Mouse (Mus musculus): Measurements from ENCODE around the gene Hemgn. TPM values are rescaled to one million over a fixed set of nuclear protein-coding genes. Genes with fewer than 3 reads are reported as not detected.

Hemgn gene
- polyA plus RNA-seq, 2 experiments: 0.45 to 0.60 TPM

DNA sequence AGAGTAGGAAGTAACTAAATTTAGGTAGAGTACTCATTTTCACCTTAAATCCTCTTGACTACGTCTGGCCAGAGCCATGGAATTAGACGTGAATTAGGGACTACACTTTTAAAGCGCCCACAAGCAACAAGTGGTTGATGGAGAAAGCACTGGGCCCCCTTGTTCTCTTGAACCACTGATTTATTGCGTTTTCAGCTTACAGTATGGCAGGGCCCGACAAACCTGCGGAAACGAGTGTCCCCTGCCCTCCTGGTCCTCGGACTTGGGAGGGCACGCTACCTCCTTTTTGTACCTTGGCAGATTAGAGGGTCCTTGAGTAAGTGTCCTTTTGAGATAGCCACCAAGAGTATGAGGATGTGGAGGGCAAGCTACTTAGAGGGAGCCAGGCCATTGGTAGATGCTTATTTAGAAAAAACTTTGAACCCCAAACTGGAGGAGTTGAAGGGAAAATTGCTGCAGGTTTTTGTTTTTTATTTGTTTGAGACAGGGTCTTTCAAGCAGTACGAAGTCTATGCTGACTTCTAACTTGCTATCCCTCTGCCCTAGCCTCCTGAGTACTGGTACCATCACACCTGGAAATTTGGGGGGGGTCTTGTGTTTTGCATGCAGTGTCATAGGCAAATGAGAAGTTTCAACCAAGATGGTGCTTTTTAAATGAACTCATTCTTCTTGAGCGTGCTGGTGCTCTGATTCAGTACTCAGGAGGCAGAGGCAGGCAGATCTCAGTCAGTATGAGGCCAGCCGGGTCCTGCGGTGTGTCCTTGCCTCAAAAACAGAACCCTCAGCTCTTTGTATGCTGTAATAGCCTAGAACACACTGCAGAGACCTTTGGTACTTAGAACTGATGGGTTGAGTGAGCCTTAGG is 39.8 kb upstream of the Hemgn start:
- H3K27ac ChIP-seq (replicated peaks; ENCODE audit: low read depth, low read length): peak overlapping the region; percentile 100
- peaks cover 17% of the 10 kb centered on the region for H3K4me1 ChIP-seq (ENCODE audit: control insufficient read depth, insufficient read depth, low read length)
- peak overlapping the region; percentile 89 for H3K4me3 ChIP-seq (replicated peaks; ENCODE audit: low read length)
- no peaks in the 10 kb centered on the region for H3K27me3 ChIP-seq (ENCODE audit: control insufficient read depth, insufficient read depth, low read length)
- ATAC-seq (ENCODE audit: low FRiP score, low read depth) (no peak), DNase-seq (ENCODE audit: low spot score) (no peak)
- TF ChIP-seq POLR2A (IDR thresholded peaks at IDR 0.05; ENCODE audit: borderline replicate concordance, extremely low read depth, insufficient read depth, insufficient read length): no peak
- peak overlapping the region; percentile 77 for H3K4me2 ChIP-seq (replicated peaks; ENCODE audit: low read depth, low read length, severe bottlenecking)
- H3K9ac ChIP-seq (ENCODE audit: low read depth, low read length, severe bottlenecking): peak overlapping the region; percentile 99
- no peaks in the 10 kb centered on the region; the same call in 1 of the 2 replicates for H3K36me3 ChIP-seq (ENCODE audit: control insufficient read depth, insufficient read depth, low read length)
- H3K9me3 ChIP-seq (ENCODE audit: control insufficient read depth, low read length): no peaks in the 10 kb centered on the region
- WGBS: 30% methylated on average over 13 of the region's 13 CpGs

DNA sequence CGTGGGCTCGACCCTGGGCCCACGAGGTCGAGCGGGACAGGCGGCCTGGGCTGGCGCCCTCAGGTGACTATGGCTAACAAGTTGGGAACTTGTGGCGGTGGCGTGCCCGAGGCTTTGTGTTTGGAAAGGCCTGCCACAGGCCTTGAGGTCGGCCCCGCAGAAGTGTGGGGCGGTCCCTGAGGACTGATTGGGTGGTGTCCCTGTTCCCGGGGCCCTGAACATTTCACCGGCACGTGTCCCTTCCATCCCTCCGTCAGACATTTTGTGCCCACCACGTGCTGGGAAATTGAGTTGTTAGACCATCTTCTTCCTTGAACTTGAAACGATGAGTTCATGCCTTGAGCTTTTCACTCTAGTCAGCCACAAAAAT is 39.2 kb upstream of the Hemgn start:
- ATAC-seq (ENCODE audit: low FRiP score, low read depth): no peak

DNA sequence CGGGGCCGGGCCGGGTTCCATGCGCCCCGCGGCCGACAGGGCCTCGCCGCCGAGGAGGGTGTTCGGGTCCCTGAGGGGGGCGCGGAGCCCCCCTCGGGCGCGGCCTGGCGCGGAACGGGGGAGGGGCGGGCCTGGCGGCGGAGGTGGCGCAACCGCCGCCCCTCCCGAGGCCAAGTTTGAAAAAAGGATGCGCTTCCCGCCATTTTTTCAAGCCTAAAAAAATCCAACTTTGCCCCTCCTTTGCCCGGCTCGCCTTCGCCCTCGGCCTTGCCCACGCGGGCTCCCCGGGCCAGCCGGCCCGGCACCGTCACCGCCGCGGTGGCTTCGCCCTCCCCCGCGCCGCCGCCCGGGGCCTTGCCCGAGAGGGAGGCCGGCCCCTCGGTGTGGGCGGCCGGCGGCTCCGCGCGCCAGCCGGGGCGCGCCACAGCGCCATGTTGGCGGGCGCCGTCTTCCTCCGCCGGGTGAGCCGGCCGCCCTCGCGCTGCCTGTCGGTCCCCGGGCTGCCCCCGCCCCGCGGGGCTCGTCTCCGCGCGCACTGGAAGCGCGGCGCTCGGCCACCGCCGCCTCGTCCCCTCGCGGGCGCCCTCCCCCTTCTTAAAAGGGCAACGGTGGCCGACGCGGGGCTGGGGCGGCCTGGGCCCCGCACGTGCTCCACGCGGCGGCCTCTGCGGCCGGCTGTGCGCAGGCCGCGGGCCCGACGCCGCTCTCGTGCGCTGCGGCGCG is 38.6 kb upstream of the Hemgn start:
- H3K36me3 ChIP-seq (ENCODE audit: control insufficient read depth, insufficient read depth, low read length): no peaks in the 10 kb centered on the region; the same call in 1 of the 2 replicates
- peaks cover 17% of the 10 kb centered on the region for H3K4me1 ChIP-seq (ENCODE audit: control insufficient read depth, insufficient read depth, low read length)
- TF ChIP-seq POLR2A (IDR thresholded peaks at IDR 0.05; ENCODE audit: borderline replicate concordance, extremely low read depth, insufficient read depth, insufficient read length): no peak
- H3K9me3 ChIP-seq (ENCODE audit: control insufficient read depth, low read length): no peaks in the 10 kb centered on the region
- 1% methylated on average over 37 of the region's 111 CpGs for WGBS
- DNase-seq (ENCODE audit: low spot score) (peak; percentile 61), ATAC-seq (ENCODE audit: low FRiP score, low read depth) (peak; percentile 10)
- peak overlapping the region; percentile 89 for H3K4me3 ChIP-seq (replicated peaks; ENCODE audit: low read length)
- peak overlapping the region; percentile 77 for H3K4me2 ChIP-seq (replicated peaks; ENCODE audit: low read depth, low read length, severe bottlenecking)
- H3K27me3 ChIP-seq (ENCODE audit: control insufficient read depth, insufficient read depth, low read length): no peaks in the 10 kb centered on the region
- peak overlapping the region; percentile 100 for H3K27ac ChIP-seq (replicated peaks; ENCODE audit: low read depth, low read length)
- H3K9ac ChIP-seq (ENCODE audit: low read depth, low read length, severe bottlenecking): peak overlapping the region; percentile 99

More for the DNA sequence above, 39.2 kb upstream of the Hemgn start:
- no peaks in the 10 kb centered on the region for H3K9me3 ChIP-seq (ENCODE audit: control insufficient read depth, low read length)
- peaks cover 17% of the 10 kb centered on the region for H3K4me1 ChIP-seq (ENCODE audit: control insufficient read depth, insufficient read depth, low read length)
- 2% methylated on average over 19 of the region's 19 CpGs for WGBS
- H3K36me3 ChIP-seq (ENCODE audit: control insufficient read depth, insufficient read depth, low read length): no peaks in the 10 kb centered on the region; the same call in 1 of the 2 replicates
- H3K4me2 ChIP-seq (replicated peaks; ENCODE audit: low read depth, low read length, severe bottlenecking): peak overlapping the region; percentile 77
- TF ChIP-seq POLR2A (IDR thresholded peaks at IDR 0.05; ENCODE audit: borderline replicate concordance, extremely low read depth, insufficient read depth, insufficient read length): no peak
- peak; percentile 63 for DNase-seq (ENCODE audit: low spot score)
- peak overlapping the region; percentile 100 for H3K27ac ChIP-seq (replicated peaks; ENCODE audit: low read depth, low read length)
- peak overlapping the region; percentile 89 for H3K4me3 ChIP-seq (replicated peaks; ENCODE audit: low read length)
- no peaks in the 10 kb centered on the region for H3K27me3 ChIP-seq (ENCODE audit: control insufficient read depth, insufficient read depth, low read length)
- H3K9ac ChIP-seq (ENCODE audit: low read depth, low read length, severe bottlenecking): peak overlapping the region; percentile 99

DNA sequence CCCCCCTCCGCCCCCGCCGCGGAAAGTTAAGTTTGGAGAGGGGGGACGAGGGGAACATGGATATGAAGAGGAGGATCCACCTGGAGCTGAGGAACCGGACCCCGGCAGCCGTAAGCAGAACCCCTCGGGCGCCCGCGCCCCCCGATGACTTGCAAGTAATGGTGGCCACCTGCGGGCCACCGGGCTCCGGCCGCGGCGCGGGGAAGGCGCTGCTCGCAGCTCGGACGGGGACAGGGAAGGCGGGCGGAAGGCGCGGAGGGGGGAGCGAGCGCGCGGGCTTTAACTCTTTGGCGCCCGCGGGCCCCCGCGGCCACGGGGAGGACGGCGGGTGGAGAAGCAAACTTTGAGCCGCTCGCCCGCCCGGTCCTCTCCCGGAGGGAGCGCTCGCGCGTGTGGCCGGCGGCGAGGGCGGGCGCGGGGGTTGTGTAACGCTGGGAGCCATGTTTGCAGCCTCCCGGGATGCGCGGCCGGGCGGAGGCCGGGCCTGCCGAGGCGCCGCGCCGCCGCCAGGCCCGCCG is 38.0 kb upstream of the Hemgn start:
- peak overlapping the region; percentile 89 for H3K4me3 ChIP-seq (replicated peaks; ENCODE audit: low read length)
- peak overlapping the region; percentile 100 for H3K27ac ChIP-seq (replicated peaks; ENCODE audit: low read depth, low read length)
- H3K4me2 ChIP-seq (replicated peaks; ENCODE audit: low read depth, low read length, severe bottlenecking): peak overlapping the region; percentile 77; the same call in 1 of the 2 replicates
- no peaks in the 10 kb centered on the region for H3K27me3 ChIP-seq (ENCODE audit: control insufficient read depth, insufficient read depth, low read length)
- WGBS: 1% methylated on average over 22 of the region's 70 CpGs
- peaks cover 17% of the 10 kb centered on the region for H3K4me1 ChIP-seq (ENCODE audit: control insufficient read depth, insufficient read depth, low read length)
- no peak for TF ChIP-seq POLR2A (IDR thresholded peaks at IDR 0.05; ENCODE audit: borderline replicate concordance, extremely low read depth, insufficient read depth, insufficient read length)
- H3K36me3 ChIP-seq (ENCODE audit: control insufficient read depth, insufficient read depth, low read length): no peaks in the 10 kb centered on the region
- ATAC-seq (ENCODE audit: low FRiP score, low read depth) (peak; percentile 51), DNase-seq (ENCODE audit: low spot score) (peak; percentile 49)
- H3K9ac ChIP-seq (ENCODE audit: low read depth, low read length, severe bottlenecking): peak overlapping the region; percentile 99
- no peaks in the 10 kb centered on the region for H3K9me3 ChIP-seq (ENCODE audit: control insufficient read depth, low read length)

DNA sequence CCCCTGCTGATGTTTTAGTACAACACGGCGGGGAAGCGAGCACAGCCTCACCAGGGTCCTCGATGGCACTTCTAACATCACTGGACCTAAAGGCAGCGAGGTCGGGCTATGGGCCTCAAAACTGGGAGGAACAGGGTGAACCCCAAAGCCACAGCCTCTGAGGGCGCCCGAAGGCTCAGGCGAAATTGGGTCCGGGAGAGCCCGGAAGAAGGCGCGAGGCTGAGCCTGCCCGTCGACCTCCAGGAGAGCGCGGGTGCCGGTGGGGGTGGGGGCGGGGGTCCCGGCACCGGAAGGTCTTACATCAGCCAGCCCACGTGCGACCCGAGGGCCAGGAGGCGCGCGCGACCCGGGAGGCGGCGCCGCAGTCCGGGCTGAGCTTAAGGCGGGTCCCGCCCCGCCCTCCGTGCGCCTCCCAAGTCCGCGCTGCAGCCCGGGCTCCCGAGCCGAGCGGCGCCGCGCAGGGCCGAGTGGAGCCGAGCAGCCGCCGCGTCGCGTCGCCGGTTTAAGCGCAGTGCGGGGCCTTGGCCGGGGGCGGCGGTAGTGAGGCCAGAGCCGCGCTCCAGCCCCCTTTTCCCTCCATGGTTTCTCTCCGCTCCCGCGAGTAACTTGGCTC is 37.3 kb upstream of the Hemgn start, which contains the start of gene Anp32b:
Anp32b (plus strand) TSS at position 384 of the 613 bp plus-strand sequence.
- DNase-seq (ENCODE audit: low spot score) (peak; percentile 94), ATAC-seq (ENCODE audit: low FRiP score, low read depth) (peak; percentile 94)
- no peaks in the 10 kb centered on the region for H3K9me3 ChIP-seq (ENCODE audit: control insufficient read depth, low read length)
- peak; percentile 29; the same call in 1 of the 2 replicates for TF ChIP-seq POLR2A (IDR thresholded peaks at IDR 0.05; ENCODE audit: borderline replicate concordance, extremely low read depth, insufficient read depth, insufficient read length)
- H3K27ac ChIP-seq (replicated peaks; ENCODE audit: low read depth, low read length): peak within 1 kb of the TSS; percentile 100
- peak within 1 kb of the TSS; percentile 99 for H3K9ac ChIP-seq (ENCODE audit: low read depth, low read length, severe bottlenecking)
- H3K27me3 ChIP-seq (ENCODE audit: control insufficient read depth, insufficient read depth, low read length): no peaks in the 10 kb centered on the region
- peak within 1 kb of the TSS; percentile 89 for H3K4me3 ChIP-seq (replicated peaks; ENCODE audit: low read length)
- peaks cover 17% of the 10 kb centered on the region for H3K4me1 ChIP-seq (ENCODE audit: control insufficient read depth, insufficient read depth, low read length)
- WGBS: 0% methylated on average over 19 of the region's 66 CpGs
- peak within 1 kb of the TSS; percentile 77 for H3K4me2 ChIP-seq (replicated peaks; ENCODE audit: low read depth, low read length, severe bottlenecking)
- no peaks in the 10 kb centered on the region for H3K36me3 ChIP-seq (ENCODE audit: control insufficient read depth, insufficient read depth, low read length)

All from limb, embryonic 14.5 days (tissue).